Mouse (Mus musculus): Measurements from ENCODE around the gene Plcl1.

GRCm38 (mm10) chr1:55705173-55705572, 299.5 kb downstream of the Plcl1 start:
- no peak for TF ChIP-seq CTCF (IDR thresholded peaks at IDR 0.05; ENCODE audit: control insufficient read depth, insufficient read depth, insufficient read length)
- TF ChIP-seq CEBPB (IDR thresholded peaks at IDR 0.05; ENCODE audit: low read depth), result no peak
- no peak for TF ChIP-seq MAX (IDR thresholded peaks at IDR 0.05)
- TF ChIP-seq USF1 (IDR thresholded peaks at IDR 0.05; ENCODE audit: low read depth), result no peak
- TF ChIP-seq MYOD1 (IDR thresholded peaks at IDR 0.05; ENCODE audit: control insufficient read depth, insufficient read length, low read depth), result no peak
- TF ChIP-seq MYOG (IDR thresholded peaks at IDR 0.05; ENCODE audit: control insufficient read depth, extremely low read depth, insufficient read length), result no peak
